Mouse (Mus musculus) urinary bladder, postnatal 10 days (tissue): ENCODE measurements around the gene Fuca1.
"Not testable (repeated sequence)": the region's sequence is repeated elsewhere in the genome, so short reads cannot be mapped to it uniquely, and the experiment has no call there.

Source experiments
- DNase-seq: peaks from one replicate; pipeline ENCODE4 v3.0.0; 2022; ENCODE audit warnings: low spot score

Fuca1 gene

DNA sequence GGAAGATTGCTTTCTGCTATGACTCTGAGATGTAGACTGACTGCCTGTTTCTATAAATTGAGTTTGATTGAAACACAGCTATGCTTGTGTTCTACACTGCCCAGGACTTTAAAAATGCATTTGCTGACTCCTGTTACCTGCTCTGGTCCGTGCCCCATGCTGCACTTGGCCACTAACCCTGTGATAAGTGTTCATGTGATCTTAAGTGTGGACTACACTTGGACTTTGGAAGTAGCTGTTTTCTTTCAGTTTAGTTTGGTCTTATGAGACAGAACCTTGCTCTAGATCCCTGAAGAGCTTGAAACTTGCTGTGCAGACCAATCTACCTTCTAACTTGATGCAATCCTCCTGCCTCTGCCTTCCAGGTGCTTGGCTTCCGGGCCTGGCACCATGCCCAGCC lies 3.9 kb downstream of the Fuca1 start:
- DNase-seq: no peak

DNA sequence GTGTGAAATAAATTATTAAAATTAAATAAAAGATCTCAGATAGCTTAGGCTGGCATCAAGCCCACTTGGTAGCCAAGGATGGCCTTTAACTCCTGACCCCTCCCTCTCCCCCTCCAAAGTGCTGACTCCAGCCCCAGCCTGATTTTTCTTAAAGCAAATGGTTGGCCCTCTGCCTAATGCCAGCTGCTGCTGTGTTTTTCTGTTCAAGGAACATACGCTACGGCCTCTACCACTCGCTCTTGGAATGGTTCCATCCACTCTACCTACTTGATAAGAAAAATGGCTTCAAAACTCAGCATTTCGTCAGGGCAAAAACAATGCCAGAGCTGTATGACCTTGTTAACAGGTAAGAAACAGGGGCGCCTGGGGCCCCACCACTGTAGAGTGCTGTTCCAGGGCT lies 4.8 kb downstream of the Fuca1 start:
- DNase-seq: no peak

DNA sequence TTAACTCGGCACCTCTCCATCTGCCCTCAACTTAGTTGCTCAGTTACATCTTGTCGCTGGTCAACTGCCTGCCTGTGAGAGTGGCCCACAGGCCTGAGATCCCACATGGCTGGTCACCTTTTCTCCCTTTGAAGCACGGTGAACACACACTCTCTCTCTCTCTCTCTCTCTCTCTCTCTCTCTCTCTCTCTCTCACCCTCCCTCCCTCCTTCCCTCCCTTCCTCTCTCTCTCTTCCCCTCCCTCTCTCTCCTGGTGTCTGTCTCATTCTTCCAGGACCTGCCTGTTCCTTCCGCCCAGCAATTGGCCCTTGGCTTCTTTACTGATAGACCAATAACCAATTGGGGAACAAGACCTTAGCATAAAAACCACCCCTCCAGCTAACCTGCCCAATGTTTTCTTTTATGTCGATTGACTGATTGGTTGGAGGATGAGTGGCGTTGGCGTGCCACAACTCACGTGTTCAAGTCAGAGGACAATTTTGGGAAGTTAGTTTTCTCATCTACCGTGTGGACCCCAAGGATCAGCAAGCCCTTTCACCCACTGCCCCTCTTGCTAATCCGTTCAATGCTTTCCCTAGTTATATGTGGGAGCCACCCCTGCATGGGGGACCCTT lies 5.8 kb downstream of the Fuca1 start:
- DNase-seq: no peak

DNA sequence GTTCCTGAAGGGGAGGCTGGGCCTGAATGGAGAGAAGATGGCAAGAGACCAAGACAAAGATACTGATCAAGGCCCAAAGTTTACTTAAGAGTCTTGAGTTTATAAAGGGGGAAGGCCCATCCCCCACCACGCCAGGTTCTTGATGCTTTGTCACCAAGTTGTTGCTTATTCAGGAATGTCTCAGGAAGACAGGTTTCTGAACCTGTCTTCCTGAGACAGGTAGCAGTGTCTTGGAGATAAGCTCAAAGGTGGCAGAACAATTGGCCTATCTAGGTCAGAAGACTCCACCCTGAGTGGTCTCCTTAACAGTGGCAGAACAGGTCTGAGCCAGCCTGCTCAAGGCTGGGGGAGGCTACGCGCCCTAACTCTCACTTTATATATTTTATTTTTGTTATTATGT lies 6.3 kb downstream of the Fuca1 start:
- no peak for DNase-seq

DNA sequence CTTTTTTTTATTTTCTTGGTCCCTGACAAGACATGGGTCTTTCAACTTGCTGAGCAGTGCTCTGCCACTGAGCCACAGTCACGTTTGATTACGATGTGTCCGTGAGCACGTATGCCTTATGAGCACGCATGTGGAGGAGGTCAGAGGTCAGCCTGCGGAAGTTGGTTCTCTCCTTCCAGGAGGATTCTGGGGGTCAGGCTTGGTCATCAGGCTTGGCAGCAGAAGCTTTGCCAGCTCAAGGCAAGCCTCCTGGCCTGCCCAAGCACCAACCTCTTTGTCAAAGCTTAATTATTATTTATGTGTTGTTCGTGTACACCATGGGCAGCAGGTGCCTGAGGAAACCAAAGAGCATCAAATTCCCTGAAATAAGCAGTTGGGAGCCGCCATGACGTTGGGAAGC lies 7.8 kb downstream of the Fuca1 start:
- DNase-seq: no peak

DNA sequence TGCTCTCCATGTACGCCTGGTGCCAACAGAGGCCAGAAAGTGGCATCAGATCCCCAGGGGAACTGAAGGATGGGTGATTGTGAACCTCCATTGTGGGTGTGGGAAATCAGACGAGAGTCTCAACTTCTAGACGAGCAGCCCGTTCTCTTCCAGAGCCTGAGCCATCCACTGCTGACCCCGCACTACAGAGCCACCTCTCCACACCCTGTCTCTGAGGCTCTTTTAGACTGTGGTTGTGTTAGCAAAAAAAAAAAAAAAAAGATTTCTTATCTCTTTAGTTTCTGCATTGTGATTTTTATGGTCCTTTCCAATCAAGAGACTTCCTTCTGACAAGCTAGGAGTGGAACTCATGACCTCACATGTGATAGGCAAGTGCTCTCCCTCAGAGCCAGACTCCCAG lies 8.9 kb downstream of the Fuca1 start:
- no peak for DNase-seq

DNA sequence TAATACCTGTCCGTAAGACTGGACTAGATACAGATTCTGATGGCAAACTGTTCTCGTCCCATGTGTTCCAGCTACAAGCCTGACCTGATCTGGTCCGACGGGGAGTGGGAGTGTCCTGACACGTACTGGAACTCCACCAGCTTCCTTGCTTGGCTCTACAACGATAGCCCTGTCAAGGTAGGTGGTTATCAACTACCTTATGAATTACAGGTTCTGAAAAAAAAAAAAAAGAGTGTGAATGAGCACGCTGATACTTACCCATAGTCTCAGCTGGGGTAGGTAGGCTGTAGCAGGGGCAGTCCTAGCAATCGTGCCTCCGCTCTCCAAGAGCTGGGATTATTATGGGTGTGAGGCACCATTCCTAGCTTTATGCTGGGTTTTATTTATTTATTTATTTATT lies 9.3 kb downstream of the Fuca1 start:
- no peak for DNase-seq

DNA sequence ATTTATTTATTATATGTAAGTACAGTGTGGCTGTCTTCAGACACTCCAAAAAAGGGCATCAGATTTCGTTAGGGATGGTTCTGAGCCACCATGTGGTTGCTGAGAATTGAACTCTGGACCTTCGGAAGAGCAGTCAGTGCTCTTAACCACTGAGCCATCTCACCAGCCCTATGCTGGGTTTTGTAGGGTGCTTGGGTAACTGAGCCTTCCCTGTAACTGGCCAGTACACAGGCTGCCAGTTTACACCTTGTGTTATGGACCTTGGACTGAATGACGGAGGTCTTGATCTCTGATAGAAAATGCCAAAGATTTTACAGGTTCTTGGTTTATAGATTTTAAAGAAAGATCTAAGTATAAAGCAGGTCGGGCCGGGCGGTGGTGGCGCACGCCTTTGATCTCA lies 9.7 kb downstream of the Fuca1 start:
- no peak for DNase-seq

DNA sequence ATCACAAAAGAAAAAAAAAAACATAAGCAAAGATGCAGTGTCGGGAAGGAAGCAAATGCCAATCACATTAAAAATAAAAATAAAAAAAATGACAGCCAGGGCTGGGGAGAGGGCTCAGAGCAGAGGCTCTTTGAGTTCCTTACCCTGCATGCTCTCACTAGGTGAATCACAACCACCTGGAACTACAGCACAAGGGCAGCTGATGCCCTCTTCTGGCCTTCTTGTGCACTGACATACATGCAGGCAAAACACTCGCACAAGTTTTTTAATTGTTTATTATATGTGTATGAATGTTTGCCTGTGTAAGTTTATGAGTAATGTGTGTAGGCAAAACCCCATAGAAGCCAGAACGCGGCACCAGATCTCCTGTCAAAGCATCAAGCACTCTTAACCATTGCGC lies 11.3 kb downstream of the Fuca1 start:
- DNase-seq: no peak

DNA sequence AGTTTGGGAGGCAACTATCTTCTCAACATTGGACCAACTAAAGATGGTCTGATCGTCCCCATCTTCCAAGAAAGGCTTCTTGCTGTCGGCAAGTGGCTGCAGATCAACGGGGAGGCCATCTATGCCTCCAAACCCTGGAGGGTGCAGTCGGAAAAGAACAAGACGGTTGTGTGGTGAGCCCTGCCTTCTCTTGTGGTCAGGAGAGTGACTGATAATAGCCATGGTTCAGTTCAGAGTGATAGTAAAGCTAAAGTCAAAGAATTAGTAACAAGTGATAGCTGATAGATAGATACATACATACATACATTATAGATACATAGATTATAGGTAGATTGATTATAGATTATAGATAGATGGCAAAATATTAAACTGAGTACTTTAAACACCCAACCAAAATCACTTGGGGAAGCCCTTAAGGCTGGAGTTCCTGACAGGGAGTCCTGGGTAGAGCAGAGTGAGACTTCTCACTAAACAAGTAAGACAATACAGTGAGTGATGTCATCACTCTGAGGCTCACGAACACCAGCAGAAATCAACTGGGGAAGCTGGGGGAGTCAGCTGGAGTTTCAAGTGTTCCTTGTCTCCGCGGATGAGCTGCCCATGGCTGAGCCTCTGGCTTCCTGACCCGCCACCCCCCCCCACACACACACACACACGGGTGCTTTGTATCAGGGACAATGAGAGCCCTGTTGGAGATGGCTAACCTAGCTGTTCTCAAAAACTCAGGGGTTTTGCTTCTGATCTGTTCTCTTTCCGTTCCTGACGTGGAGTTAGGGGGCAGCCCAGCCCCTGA lies 14.4 kb downstream of the Fuca1 start:
- no peak for DNase-seq

DNA sequence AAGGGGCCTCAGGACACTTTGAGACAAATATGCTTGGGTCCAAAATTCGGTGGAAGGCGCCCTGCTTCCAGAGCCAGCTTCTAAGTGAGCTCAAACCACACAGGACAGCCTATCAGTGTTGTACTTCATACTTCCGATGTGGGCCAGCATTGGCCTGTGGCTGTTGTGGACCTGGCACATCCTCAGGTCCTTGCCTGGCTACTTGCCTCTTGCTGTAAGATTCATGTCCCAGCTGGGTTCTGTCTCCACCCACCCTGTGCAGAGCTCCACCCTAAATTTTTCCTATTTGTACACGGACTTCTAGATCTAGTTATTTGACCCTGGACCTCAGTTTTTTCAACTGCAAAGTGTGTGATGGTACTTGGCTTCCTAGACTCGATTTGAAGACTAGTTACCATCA lies 15.0 kb downstream of the Fuca1 start:
- DNase-seq: no peak

DNA sequence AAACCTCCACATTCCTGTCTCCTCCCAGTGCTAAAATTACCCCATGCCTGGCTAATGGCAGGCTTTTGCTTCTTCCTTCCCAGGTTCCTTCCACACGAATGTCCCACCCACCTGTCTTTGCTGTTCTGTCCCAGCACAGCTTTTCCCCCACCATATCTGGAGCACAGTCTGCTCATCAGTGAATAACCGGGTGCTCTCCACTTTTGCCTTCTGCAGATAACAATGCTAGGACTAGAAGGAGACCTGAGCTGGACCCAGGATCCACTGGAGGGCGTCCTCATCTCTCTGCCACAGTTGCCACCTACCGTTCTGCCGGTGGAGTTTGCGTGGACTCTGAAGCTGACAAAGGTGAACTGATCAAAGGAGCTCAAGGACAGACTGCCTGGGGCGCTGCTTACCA lies 18.3 kb downstream of the Fuca1 start:
- no peak for DNase-seq

DNA sequence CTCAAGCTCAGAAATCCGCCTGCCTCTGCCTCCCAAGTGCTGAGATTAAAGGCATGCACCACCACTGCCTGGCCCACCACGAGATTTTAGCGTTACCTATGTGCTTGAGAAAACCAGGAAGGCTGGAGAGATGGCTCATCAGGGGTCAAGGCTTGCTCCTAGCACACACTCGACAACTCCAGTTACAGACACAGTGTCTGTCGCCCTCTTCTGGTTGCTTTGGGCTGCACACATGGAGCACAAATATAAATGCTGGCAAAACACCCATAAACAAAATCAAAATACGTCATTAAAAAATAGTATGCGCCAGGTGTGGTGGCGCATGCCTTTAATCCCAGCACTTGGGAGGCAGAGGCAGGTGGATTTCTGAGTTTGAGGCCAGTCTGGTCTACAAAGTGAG lies 20.5 kb downstream of the Fuca1 start:
- DNase-seq: not testable (repeated sequence)

DNA sequence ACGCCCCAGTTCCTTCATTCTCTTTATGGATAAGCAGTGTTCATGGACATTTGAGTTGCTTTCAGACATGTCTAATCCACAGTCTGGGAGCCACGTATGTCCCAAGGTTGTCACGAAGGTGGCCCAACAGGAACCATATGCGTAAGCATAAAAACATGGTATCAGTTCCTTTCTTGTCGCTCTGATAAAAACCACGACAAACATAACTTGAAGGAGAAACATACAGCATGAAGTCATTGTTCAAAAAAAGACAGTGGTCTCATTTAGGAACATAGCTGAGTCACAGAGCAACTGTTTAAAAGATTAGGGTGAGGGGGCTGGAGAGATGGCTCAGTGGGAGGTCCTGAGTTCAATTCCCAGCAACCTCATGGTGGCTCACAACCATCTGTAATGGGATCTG lies 21.7 kb downstream of the Fuca1 start:
- no peak for DNase-seq

DNA sequence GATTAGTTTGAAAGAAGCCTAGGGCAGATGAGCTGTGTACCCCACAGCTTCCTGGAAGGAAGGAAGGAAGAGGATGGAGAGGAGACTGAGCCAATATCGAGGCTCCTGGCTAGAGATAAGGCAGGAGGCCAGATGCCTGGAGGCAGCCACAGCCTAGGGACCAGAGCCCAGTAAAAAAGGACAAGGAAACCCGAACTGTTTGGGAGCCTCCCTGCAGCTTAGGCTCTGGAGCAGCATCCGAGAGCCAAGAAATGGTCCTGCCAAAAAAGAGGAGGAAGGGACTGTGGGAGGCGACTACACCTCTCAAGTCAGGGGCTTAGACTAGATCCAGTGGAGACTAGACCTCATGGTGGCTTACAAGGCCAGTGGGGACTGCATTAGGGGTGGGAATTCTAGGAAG lies 22.9 kb downstream of the Fuca1 start:
- no peak for DNase-seq

DNA sequence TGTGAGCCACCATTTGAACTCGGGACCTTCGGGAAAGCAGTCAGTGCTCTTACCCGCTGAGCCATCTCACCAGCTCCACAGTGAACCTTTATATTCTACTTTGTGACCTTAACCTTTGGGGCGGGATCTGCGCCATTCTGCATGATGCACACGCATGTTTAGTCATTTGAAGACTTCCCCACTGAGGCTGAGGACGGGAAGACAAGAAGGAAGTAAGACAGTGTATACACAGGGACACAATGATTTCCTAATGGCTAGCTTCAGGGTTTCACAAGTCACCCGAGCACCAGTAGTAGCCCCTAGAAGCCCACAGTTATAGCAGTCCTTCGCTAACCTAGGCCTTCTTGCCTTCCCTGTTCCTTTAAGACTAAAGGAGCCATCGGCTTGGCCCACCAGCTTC lies 25.2 kb downstream of the Fuca1 start:
- DNase-seq: no peak

DNA sequence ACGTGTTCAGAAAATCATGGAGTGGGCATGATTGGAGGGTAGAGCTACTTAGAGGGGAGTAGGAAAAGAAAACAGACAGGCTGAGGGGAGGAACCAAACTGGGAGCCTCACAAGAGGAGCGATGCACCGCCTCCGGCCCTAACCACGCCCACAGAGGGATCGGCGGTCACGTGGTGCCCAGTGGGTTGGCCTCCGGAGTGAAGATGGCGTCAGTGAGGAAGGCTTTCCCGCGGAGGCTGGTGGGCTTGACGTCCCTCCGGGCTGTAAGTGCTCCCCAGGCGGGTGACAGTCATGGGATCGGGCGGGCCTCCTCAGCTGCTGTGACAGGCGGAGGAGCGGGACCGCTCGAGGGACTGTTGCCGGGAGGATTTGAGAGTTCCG lies 25.7 kb downstream of the Fuca1 start, which contains the start of gene Hmgcl:
Gene Hmgcl (plus strand): TSS at position 171 of the 381 bp plus-strand sequence.
- peak; percentile 79 for DNase-seq

DNA sequence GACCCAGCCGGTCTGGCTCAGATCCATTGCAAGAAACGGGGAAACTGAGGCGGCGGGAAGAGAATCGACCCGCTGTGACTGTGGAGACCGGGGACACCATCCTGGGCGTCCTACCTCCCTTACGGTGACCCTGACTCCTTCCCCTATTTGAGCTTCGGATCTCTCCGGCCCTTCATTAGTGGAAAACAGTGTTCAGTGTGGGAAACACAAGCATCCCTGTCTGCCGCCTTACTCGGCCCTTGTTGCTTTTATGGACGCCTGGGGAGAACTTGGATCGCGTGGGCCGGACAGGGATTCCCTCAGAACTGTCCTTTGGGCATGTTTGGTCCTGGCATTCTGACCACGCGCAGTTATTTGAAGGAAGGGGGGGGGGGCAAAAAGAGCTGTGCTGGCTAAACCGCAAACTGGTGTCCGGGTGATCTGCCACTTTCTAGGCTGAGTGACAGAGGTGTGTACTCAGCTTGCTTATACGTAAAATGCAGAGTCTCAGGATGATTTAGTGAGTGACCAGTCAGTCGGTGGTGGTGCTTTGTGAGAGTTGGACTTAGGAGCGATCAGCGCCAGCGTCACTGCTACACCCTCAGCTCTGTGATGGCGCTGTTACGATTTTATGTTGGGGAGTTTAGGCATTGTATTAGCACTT lies 26.2 kb downstream of the Fuca1 start:
- no peak for DNase-seq

DNA sequence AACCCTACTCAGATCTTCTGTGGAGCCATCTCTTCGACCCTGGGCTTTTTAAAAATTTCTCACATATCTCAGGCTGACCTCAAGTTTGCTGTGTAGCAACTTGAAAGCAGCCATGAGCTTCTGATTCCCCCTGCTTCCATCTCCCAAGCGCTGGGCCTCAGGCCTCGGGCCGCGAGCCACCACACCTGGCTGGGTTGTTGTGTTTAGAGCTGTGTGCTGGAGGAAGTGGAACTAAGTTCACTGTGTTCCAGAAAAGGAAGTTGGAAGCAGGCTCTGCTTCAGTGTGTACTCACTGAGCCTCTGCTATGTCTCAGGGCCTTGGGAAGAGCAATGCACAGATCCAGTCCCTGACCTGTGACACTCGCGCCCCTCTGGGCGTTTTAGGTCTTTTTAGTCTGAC lies 27.6 kb downstream of the Fuca1 start:
- no peak for DNase-seq

DNA sequence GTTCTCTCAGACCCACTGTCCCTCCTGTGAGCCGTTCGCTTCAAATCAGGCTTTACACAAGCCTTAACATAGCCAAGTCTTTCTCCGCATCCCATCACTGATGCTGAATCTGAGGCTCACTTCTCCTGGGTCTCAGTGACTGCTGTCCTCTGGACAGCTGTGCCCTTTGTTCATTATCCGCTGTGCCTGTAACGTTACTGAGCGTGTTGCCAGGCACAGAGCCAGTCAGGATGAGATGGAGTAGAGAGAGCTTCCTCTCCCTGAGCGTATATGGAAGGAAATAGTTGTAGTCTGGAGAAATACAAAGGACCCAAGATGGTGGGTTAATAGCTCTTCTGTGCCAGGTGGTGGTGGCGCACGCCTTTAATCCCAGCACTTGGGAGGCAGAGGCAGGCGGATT lies 28.9 kb downstream of the Fuca1 start:
- DNase-seq: no peak

DNA sequence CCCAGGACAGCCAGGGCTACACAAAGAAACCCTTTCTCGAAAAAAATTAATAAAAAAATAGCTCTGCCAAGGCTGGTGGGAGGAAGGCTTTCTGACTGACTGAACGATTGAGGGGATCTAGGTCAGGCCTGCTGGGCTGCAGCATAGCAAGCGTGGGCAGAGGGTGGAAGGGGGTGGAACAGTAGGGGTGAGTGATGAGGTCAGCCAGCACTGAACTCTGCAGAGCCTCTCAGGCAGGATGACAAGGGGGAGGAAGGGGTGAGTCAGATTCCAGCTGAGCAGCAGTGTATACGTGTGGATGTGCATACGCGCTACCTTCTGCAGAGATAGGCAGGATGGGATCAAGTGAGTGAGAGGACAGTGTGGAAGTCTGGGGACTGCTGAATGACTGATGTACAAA lies 29.4 kb downstream of the Fuca1 start:
- no peak for DNase-seq

DNA sequence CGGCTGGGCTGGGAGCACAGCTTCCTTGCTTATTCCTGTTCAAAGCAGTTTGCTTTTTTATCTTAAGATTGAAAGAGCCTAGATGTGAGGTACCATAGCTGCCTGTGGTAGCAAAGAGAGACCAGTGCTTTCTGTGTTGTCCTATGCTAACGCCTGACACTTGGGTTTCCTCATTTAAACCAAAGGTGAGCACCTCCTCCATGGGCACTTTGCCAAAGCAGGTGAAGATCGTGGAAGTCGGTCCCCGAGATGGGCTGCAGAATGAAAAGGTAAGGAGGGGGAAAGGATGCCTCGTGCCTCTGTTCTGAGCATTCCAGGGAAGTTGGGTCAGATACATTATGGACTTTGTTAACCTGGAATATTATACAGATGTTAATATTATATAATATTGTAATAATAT lies 29.8 kb downstream of the Fuca1 start:
- no peak for DNase-seq

DNA sequence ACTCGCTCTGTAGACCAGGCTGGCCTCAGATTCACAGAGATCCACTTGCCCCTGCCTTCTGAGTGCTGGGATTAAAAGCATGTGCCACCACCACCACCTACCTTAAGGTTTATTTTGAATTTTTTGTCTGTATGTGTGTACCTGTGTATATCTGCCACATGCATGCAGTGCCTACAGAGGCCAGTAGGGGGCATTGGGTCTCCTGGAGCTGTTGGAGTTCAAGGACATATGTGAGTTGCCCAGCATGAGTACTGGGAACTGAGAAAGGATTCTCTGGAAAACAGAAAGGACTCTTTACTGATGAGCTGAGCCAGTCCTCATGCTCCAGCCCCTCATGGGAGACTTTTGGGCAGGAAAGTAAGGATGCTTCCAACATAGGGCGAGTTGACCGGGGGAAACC lies 31.0 kb downstream of the Fuca1 start:
- DNase-seq: no peak

DNA sequence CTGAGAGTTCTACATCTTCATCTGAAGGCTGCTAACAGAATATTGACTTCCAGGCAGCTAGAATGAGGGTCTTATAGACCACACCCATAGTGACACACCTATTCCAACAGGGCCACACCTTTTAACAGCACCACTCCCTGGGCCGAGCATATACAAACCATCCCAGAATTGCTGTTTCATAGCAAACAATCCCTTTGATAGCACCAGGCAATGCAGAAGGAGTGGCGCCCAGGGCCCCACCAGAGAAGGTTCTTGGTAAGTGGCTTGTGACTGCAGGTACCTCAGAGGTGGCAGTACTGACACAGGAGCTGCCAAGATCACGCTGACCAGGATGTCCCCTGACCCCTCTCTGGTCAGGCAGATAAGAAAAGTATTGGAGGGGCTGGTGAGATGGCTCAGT lies 32.6 kb downstream of the Fuca1 start:
- DNase-seq: no peak
